Mouse (Mus musculus) frontal cortex, postnatal 10 days (tissue): ENCODE measurements at regions not wholly inside any gene's neighbourhood (a gene's known extent, or its start where the extent isn't known, plus 50 kb on each side); places are given as distances from the start of the nearest gene placed in this dataset.

ENCODE experiments used
- DNase-seq, 2 experiments: peaks; one replicate each; pipeline ENCODE4 v3.0.0; 2022; ENCODE audit warnings: low spot score in 2 of 2, mixed read lengths in 1 of 2

- DNase-seq, result no peak
These were observed 94.7 kb upstream of the Fam181b start for GRCm38 (mm10) chr7:92984701-92985682.

GRCm38 (mm10) chr7:92985683-92986070 is 94.0 kb upstream of the Fam181b start:
- no peak for DNase-seq

- DNase-seq, result no peak
These were observed 80.8 kb upstream of the Fam181b start for GRCm38 (mm10) chr7:92998886-92999285.

- DNase-seq, result peak; percentile 25 to 34
These were observed 72.9 kb upstream of the Fam181b start for GRCm38 (mm10) chr7:93006694-93007231.

- DNase-seq, result no peak
These were observed 71.9 kb upstream of the Fam181b start for GRCm38 (mm10) chr7:93007721-93008120.

- no peak for DNase-seq
These were observed 60.3 kb upstream of the Fam181b start for GRCm38 (mm10) chr7:93019390-93019789.

- DNase-seq, result no peak
These were observed 56.1 kb upstream of the Fam181b start for GRCm38 (mm10) chr7:93023489-93024130.

- no peak for DNase-seq
These were observed 53.4 kb upstream of the Fam181b start for GRCm38 (mm10) chr7:93026231-93026630.
